Mouse (Mus musculus) ovary, postnatal 10 days (tissue): ENCODE results near the gene Nav3.
A peak's percentile ranks its signal among the peaks of the same experiment; 100 is the strongest.
"Not testable (repeated sequence)": the region's sequence is repeated elsewhere in the genome, so short reads cannot be mapped to it uniquely, and the experiment has no call there.

Experiments
- DNase-seq: peaks from one replicate; pipeline ENCODE4 v3.0.0; 2022; ENCODE audit warnings: low spot score

Gene Nav3

DNA sequence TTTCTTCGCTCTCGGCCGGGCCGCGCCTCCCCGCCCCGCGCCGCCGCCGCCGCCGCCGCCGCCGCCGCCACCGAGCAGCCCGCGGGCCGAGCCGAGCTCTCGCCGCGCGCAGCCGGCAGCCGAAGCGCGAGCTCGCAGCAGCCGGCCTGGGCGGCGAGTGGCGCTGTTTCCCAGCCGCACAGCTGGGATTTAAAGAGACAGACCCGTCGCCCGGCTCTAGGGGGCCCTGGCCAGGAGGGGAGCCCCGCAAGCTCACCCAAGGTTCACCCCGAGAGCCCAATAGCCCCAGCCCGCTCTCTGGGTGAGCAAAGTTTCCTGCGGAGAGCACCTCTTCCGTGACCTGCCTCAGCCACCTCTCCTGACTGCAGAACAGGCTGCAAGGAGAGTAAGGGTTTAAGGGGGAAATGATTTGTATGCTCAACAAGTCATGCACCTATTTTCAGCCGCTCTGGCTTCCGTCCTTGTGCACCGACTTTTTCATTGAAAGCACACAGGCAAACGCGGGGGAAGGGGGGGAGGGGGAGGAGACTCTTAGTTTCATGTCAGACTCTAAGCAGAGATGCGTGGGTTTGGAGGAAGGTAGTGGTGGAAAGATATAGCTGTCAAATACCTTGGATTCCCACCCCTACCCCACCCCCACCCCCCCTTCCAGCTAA, at the start of gene Nav3:
Nav3 (minus strand) TSS at position 367 of the 656 bp plus-strand sequence.
- peak; percentile 35 for DNase-seq

DNA sequence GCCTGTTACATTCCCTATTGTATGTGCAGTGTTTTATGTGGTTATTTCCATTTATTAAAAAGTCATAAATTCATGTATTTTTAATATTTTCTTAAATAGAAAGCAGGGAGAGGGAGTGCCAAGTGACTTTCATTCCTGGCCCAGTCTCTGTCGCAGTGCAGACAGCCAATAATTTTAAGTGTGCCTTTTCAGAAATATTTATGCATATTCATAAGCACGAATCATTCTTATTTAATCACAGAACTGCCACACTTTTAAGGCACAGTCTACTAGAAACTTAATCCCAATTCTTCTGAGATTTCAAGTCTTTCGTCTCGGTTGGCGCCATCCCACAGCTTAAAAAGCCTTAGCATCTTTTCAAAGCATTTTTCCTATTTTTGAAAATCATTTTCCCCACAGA, 29.3 kb upstream of the Nav3 start:
- no peak for DNase-seq

DNA sequence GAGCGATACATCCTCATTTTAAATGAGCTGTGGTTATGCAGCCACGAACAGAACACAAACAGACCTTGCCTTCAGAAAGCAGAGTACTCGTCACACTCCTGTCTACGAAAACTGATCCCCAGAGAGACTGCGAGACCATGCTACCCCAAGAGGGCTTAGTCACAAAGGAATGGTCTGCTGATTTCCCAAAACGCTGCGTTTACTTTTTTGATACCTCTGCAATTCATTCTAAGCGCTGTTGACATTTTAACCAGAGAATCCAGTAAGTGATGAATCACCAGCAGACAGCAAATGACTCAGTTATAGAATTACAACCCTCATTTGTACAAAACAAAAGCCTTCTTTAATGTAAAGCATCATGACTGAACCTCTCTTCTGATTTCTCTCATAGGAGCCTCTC, 28.8 kb upstream of the Nav3 start:
- DNase-seq: no peak

DNA sequence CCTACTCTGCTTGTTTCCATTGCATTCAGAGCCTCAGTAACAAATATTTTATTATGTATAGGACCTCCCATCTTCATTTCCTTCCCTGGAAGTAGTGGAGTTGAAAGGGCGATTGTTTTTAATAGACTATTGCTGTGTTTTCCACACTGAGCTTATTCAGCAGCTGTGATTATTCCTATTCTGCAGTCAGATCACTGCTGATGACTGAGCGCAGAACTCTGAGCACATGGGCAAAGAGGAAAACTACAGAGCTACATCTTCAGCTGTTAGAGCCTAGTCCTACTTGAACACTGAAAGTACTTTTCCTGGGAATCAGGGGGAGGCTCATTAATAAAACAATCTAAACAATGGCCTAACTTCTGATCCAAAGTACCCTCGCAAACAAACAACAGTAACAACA, 23.2 kb upstream of the Nav3 start:
- no peak for DNase-seq

DNA sequence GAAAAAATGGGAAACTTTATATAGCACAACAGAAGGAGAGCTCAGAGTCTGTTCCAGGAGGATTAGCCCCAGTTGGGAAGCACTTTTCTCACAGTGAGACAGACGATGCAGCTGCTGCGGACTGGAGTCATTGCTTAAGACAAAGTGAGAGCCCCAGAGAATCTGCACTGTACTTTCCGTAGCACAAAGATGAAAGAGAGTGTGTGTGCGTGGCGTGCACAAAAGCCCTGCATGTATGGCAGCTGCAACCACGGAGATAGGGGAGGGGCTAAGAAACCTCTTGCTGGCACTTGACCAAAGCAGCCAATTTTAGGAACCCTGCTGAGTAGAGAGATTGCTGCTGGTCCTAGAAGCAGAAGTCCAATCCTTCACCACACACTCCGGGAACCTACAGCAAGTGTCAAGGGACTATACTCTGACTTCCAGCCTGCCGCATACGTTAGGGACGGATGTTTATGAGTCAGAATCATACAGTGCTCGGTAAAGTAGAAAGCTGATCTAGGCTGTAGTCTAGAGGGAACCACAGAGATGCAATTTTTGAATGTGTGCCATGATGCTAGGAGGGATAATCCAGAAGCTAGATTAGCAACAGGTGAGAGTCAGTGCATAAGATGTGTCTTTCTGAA, 21.8 kb upstream of the Nav3 start:
- DNase-seq: no peak

DNA sequence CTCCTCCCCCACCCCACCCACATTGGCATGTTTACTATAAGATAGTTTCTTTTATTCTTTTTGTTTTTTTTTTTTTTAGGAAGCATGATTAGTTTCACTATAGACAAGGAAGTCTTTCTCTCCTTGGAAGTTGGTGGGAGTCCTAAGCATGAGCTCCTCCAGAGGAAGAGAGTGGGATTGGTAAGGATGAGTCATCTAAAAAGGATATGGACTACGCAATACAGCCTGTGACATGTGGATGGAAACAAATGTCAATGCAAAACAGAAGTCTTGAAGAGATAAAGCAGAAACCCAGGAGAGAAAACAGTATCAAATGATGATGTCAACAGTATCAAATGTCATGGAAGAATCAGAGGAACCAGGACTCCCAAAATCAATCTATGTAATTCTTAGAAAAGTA, 18.1 kb upstream of the Nav3 start:
- no peak for DNase-seq

DNA sequence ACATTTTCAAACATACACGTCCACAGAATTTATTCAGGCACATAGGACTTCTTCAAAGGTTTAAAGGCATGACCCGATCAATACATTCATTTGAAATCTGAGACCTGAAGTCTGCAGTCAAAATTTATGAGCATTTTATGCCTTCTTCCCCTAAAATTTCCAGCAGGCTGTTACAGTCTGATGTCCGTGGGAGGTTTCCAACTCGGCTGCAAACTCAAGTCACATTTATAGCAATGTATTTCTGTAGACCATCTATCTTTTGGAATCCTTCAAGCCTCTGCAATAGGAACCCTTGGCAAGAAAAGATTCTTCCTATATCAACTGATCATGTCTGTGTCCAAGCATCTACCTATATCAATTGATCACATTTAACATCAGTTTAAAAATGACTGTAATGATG, 13.4 kb upstream of the Nav3 start:
- DNase-seq: no peak

DNA sequence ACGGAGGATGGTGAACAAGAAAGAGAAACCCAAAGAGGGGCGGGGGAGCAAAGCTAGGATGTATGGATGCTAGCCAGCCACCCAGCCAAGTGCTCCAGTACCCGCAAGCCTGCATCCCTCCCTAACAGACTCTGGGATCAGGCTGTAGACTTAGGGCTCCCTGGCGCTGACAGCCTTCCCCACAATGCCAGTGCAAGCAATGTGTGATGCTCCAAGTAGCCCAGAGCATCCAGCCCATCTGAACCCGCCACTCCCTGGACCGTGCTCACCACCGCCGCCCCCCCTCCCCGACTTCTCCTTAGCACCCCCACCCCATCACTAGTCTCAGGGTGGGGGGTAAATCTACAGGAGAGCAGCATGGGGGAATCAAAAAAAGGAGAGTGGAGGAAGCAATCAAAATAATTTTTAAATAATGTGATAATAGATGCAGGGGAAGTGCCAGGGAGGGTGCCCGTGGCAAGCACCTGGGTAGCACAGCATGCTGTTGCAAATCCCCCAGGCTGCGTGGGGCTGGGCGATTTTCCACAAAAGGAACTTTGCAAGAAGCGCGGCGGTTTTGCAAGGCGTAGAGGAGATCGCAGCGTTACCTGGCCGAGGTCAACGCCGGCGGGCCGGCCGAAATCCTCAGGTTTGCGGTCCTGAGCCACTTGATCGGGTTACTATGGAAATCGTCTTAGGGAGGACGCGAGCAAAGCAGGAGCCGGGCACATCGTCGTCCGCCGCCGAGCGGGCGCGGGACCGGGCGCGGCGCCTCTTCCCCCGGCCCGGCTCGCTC, 754 bp downstream of the Nav3 start:
- no peak for DNase-seq

DNA sequence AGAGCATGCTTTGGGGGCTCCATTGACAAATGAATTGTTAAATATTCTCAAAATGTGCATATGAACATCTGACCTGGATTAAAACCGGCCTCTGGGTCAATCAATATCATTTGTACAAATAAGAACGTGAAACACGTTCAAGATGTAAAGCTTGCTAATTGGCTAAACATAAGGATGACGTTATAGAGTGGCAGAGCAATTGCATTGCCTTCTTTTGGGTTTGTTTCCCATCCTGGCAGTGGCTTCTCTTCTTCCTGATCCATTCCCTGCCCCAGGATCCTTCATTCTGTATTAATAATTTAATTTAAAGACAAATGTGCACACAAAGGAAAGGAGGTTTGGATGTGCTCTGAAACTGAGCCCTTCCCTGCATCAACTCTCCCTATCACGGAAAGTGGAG, 2.4 kb downstream of the Nav3 start:
- DNase-seq: no peak

DNA sequence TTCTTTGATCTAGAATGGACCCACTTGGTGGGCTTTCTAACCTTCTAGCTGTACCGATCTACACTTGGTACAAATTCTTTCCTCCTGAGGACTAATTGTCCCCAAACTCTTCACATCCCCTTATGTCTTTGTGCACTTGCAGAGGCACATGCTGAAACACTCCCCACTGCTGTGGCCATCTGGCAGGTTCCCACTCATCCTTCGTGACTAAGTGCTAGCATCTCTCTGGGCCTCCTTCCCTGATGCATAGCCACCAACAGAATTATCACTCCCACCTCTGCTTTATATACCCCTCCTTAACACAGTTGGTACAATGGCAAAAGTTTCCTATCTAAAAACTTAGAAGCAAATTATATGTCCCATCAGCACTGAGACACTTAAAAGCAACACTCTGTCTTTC, 15.6 kb downstream of the Nav3 start:
- no peak for DNase-seq

DNA sequence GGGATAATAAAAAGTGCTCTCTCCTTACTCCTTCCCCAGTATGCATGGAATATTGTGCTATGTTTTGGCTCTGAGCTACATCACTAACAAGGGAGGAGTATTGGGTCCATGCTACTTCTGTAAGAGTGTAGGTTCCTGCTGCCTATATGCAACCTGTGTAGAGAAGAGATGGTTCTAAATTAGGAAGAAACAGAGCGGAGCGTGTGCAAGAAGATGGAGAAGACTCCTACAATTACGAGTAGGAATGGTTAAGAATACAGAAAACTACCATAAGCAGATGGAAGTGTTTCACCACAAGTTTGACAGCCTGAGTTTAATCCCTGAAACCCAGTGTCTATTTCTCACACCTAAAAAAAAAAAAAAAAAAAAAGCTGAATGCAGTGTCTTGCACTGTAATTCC, 24.9 kb downstream of the Nav3 start:
- DNase-seq: no peak

DNA sequence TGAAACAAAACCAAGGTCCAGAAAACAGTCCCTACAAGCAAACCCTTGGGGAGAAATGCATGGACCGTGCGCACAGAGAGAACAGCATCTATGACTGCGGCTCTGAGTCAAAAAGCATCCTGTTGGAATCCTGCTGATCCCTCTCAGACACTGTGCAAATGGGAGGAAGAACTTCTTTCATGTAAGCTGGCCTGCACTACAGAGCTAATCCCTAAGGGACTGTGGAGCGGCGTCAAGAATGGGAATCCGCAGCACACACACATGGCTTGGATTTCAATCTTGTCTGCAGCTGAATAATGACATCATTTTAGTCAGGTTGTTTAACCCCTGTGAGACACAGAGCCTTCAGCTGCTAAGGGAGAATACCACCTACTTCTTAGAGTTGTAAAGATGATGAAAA, 26.4 kb downstream of the Nav3 start:
- no peak for DNase-seq

DNA sequence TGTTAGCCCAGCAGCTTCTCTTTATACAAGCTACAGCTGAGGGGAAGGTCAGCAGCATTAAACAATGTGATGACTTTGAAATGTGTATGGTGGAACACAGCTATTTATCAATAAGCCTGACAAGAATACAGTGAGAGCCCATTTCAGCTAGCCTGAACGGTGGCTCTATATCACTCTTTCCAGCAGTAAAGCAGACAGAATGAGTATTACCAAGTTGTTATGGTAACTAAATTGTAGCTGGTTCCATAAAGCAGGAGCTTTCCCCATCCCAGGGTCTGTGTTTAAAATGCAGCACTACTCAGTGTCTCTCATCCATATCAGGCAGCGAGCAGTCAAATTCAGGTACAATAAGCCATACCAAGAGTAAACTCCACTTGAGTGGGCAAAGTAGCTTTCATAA, 27.0 kb downstream of the Nav3 start:
- DNase-seq: no peak

DNA sequence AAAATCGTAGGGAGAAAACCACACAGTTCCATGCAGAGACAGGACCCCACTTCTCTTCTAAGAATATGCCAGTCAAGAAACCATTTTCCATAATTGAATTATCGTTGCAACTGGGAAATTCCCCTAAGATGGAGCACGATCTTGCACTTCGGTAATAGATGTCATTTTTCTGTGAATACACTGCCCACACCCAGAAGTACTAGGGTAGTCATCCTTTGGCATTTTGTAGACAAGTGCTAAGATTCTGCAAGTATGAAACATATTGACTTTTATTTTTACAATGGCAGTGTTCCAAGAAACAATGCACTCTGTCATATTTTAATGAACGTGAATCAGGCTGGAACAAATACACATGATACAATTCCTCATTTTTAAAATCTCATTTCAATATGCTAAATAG, 34.5 kb downstream of the Nav3 start:
- no peak for DNase-seq

DNA sequence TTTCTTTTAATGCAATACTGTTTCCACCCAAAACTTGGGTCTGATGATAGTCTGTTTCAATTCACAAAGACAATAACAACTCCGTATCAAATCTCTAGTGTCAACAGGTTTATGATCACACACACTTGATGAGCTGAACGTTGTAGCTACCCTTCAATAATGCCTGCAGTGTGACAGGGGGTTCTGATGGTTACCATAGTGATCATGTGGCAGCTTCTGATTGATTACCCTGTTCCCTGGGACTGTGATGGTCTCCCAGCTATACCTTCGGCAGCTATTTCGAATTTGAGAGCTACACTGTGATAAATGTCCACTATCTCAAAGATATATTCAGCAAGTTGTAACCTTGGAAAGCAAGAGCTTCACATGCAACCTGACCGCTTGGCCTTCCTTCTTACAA, 39.0 kb downstream of the Nav3 start:
- no peak for DNase-seq

DNA sequence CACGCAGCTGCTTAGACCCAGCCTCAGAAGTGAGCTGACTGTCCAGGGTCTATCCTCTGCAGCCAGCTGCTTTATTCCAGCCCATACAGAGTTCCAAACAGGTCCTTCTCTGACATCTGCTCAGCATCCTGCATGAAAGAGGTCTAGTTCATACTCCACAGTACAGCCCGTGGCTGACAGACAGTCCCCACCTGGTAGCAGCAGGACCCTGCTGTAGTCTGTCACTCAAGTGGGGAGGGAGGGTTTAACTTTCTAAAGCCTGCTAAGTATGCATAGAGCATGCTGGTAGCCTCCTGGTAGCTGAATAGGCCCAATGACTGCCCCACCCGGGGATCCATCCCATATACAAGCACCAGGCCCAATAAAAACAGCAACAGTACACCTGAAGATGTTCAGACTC, 40.4 kb downstream of the Nav3 start:
- DNase-seq: no peak

DNA sequence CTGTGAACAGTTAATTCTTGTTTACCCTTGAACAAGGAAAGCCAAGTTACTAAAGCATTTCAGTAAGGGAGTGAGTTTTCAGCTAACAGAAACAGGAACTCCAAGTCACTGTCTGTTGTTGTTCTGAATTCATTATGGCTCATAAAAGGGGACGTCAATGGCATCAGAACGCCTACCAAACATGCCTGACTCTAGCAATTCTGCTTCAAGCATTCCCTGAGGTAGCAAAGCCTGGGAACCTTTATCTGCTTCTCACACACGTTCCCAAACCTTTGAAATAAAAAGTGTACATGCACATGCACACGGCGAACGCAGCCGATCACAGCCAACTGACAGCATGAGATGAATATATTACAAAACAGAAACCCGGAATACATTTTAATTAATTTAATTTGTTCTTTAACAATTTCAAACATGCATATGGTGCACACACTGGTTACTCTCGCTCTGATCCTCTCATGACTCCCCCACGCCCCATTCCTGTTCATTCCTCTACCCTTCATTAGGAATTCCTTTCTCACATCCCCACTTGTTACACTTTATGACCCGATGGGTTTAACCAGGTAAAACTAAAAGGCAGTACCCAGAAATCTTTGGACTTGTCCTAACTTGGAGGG, 42.6 kb downstream of the Nav3 start:
- DNase-seq: no peak

DNA sequence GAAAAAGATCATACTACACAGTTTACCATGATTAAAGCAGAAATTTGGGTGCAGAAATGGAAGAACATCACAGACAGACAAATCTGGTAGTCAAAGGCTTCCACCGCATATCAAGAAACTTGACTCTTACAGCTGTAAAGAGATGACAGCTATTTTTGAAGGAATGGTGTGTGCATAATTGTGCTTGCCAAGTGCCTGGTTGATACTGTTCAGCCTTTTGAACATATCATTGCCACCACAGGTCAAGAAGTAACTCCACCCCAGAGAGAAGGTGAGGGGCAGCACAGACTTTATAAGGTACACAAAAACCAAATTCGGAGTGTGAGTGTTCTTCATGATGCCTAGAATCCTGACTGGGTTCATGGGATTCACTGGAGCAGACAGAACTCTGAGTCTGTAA, 53.1 kb downstream of the Nav3 start:
- no peak for DNase-seq

DNA sequence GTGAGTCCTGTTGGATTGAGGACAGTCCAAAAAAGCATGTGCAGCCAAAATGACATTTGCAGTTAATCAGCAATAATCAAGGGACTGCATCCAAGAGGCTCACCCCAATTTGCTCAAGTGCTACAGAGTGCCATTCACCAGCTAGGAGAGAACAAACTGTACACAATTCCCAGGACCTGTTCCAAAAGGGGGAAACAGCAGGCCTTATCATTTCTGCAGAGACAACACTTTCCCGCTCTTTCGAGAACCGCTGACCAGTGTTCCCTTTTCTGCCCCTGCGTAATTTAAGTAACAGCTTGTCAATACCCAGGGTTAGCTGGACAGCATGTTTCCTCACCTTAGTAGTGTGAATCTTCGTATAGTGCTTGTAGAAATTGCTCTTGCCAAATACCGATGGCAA, 55.4 kb downstream of the Nav3 start:
- DNase-seq: no peak

DNA sequence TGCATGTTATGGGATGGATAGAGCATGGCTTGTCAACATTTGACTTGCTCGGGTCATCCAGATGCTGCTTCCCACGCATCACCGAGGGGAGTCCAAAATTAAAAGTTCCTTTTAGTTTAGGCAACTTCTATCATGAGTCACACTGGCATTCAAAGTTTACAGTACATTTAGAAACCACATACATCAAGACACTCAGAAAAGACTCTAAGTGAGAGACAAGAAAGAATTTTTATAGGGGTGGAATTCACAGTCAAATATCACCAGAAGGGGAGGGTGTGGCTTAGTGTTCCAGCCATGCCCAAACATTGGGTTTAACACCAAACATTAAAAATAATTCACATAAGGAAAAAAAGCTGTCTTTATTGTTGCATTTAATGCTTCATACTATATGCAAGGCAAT, 57.4 kb downstream of the Nav3 start:
- DNase-seq: no peak

DNA sequence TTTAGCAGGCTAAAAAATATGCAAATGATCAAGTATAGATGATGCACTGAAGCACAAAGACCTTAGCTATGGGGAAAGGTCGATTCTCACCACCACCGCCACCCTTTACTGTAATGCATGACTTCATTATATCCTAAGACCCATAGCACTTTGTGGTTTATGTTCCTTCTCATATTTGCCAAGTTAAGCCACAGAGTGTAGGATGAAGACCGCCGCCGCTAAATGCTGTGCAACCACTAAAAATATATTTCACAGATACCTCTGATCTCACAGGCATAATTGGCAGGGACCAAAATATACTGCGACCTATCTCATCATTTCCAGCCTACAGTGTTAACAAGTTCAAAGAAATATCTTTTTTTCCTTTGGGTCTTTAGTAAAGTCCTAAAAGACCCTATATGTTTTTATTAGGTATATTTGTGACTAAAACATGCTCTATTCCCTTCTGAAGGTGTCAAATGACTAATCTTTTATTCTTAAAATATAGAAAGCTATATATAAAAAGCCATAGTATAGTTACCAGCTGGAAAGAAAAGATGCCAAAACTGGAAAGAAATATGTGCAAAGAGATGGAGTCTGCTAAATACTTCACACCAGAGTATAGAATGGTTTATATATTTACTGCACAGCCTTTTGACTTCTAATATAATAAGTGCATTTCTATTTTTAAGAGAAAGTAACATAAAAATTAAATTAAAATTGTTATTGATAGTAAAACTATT, 69.4 kb downstream of the Nav3 start:
- DNase-seq: no peak

DNA sequence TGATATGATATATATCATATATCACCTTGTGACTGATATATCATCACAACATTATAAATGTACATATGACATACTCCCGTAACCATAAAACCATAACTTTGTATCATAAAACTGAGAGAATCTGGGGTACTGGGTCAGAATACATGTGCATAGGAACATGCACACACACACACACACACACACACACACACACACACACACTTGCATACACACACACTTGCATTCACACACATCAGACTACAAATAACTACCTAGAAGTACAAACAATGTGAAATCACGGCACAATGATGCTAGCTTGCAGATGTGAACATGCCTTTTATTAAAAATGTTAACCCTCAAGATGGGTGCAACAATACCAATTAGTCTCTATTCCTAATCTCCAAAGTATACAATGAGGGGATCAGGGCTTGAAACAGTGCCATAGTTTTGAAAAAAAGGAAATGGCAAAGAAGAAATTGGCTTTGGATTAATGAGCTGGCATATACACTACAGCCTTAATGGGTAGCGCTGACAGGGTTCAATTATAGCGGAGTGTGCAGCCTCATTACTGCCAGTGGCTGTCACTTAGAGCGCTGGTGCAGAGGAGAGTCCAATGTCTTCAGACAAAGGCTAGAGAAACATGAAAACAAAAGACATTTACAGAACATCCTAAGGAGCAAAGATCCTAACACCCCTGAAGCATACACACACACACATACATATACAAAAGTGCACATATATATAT, 72.3 kb downstream of the Nav3 start:
- DNase-seq: not testable (repeated sequence)
